Mouse (Mus musculus) G1E (cell line): ENCODE data around the gene Dnajb5.

Source experiments
- CTCF ChIP-seq: IDR thresholded peaks from 2 replicates; pipeline ENCODE4 v1.5.1; 2012; ENCODE audit warnings: low read depth, low read length, inconsistent platforms, mixed read lengths
- GATA1 ChIP-seq: IDR thresholded peaks from 2 replicates; pipeline ENCODE4 v1.6.1; 2012; ENCODE audit warnings: borderline replicate concordance, low read length, inconsistent platforms, mixed read lengths

DNA sequence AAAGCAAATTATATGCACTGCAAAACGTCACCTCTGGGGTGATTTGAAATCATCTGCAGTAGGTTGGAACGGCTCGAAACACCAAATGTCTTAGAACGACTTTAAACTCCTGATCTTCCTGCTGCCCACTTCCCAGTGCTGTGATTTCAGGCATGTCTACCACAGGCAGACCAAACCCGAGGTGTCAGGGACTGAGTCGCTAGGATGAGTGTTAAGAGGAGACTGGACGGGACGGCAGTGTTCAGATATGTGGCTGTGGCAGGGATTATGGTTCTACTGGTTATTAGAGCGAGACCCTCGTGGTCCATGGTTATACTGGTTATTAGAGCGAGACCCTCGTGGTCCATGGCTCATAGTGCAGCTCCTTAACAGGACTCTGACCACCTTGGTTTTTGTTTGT, 34.3 kb upstream of the Dnajb5 start:
- TF ChIP-seq CTCF (no peak), GATA1 (no peak)
